Mouse (Mus musculus) limb, embryonic 14.5 days (tissue): ENCODE measurements around the gene C2cd3. TPM values are rescaled to one million over a fixed set of nuclear protein-coding genes. Genes with fewer than 3 reads are reported as not detected.

Source experiments
- ATAC-seq: fragments of 200-750 bp; cut with Nextera tagmentation; 2 replicates; pipeline ENCODE4 v1.8.0; 2017; ENCODE audit warnings: low read depth, moderate number of reproducible peaks, moderate TSS enrichment; ENCODE audit not compliant: low FRiP score
- DNase-seq: peaks from one replicate; pipeline ENCODE4 v3.0.0-alpha.2; 2015; ENCODE audit warnings: low spot score
- H3K27ac ChIP-seq: fragments of 300-500 bp; sonication (generic); replicated peaks from 2 replicates; pipeline ENCODE4 v1.5.1; 2014; ENCODE audit warnings: low read depth, mild to moderate bottlenecking, low read length, moderate library complexity, mixed read lengths
- H3K27me3 ChIP-seq: fragments of 300-500 bp; sonication (generic); 2 replicates; pipeline ENCODE4 v1.6.1; 2014; ENCODE audit warnings: low read length, mixed read lengths; ENCODE audit not compliant: control insufficient read depth, insufficient read depth
- H3K36me3 ChIP-seq: fragments of 300-500 bp; sonication (generic); 2 replicates; pipeline ENCODE4 v1.6.1; 2014; ENCODE audit warnings: mild to moderate bottlenecking, low read length, moderate library complexity, mixed read lengths; ENCODE audit not compliant: control insufficient read depth, insufficient read depth
- H3K4me1 ChIP-seq: fragments of 300-500 bp; sonication (generic); 2 replicates; pipeline ENCODE4 v1.6.1; 2014; ENCODE audit warnings: antibody characterized with exemption, low read length, mixed read lengths; ENCODE audit not compliant: control insufficient read depth, insufficient read depth
- H3K4me2 ChIP-seq: fragments of 300-500 bp; sonication (generic); replicated peaks from 2 replicates; pipeline ENCODE4 v1.6.1; 2014; ENCODE audit warnings: low read depth, mild to moderate bottlenecking, low read length, moderate library complexity; ENCODE audit not compliant: severe bottlenecking
- H3K4me3 ChIP-seq: fragments of 300-500 bp; sonication (generic); replicated peaks from 2 replicates; pipeline ENCODE4 v1.5.1; 2014; ENCODE audit warnings: low read length
- H3K9ac ChIP-seq: fragments of 300-500 bp; sonication (generic); 2 replicates; pipeline ENCODE4 v1.6.1; 2014; ENCODE audit warnings: mild to moderate bottlenecking, low read depth, low read length, moderate library complexity; ENCODE audit not compliant: severe bottlenecking
- H3K9me3 ChIP-seq: fragments of 300-500 bp; sonication (generic); 2 replicates; pipeline ENCODE4 v1.6.1; 2016; ENCODE audit warnings: low read length; ENCODE audit not compliant: control insufficient read depth
- POLR2A ChIP-seq: fragments of 200-500 bp; IDR thresholded peaks from 2 replicates; pipeline ENCODE4 v1.8.0; 2012; ENCODE audit warnings: inconsistent platforms, mild to moderate bottlenecking, moderate library complexity, borderline replicate concordance; ENCODE audit not compliant: insufficient read depth, insufficient read length; ENCODE audit errors: extremely low read depth
- WGBS: fragments of 180-500 bp; shearing (Covaris S2); extraction: QIAGEN DNeasy Blood & Tissue Kit; methylation state at CpG from one replicate; pipeline ENCODE4 v1.1.7; 2014; 5-methylcytosine and 5-hydroxymethylcytosine counted together
- polyA plus RNA-seq, 2 experiments: library from polyadenylated mRNA; depleted of rRNA in 1 of 2; stranded (reverse) in 1 of 2; unstranded in 1 of 2; fragments of >200 nt; fragmentation: Nextera tagmentation in 1 of 2; extraction: Ambion mirVana in 1 of 2; gene quantifications; 2 replicates each; pipeline versions ENCODE4 v1.2.1 to v1.2.3; 2012 to 2014

The C2cd3 gene
- polyA plus RNA-seq, 2 experiments, result 23.5 to 29.3 TPM

GRCm38 (mm10) chr7:100363162-100363561 is 8.9 kb upstream of the C2cd3 start:
- H3K9ac ChIP-seq, result no peak overlapping the region

DNA sequence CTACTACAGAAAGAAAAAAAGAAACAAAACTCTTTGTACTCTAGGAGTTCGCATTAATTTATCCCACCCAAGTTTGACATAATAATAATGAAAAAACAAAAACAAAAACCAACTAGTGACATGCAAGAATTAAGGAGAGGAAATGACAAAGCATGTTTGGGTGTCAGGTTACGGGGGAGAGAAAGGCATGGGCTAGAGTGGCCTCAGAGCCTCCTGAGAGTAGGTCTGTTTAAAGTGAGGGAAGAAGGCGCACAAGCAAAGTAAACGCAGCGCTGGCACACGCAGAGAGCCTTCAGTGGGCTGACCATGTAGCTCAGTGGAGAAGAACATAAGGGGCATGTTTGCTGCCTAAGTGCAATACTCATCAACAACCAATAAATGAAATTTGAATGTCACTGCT is 7.1 kb upstream of the C2cd3 start:
- no peak overlapping the region for H3K4me3 ChIP-seq
- no peak for TF ChIP-seq POLR2A
- H3K36me3 ChIP-seq, result no peaks in the 10 kb centered on the region; the same call in 1 of the 2 replicates
- no peak overlapping the region for H3K27ac ChIP-seq
- no peaks in the 10 kb centered on the region for H3K27me3 ChIP-seq
- no peak for ATAC-seq
- DNase-seq, result no peak
- peaks cover 3% of the 10 kb centered on the region; the same call in 1 of the 2 replicates for H3K4me1 ChIP-seq
- H3K9me3 ChIP-seq, result no peaks in the 10 kb centered on the region
- 40% methylated on average over 6 of the region's 6 CpGs for WGBS
- H3K4me2 ChIP-seq, result no peak overlapping the region
- no peak overlapping the region for H3K9ac ChIP-seq

More at GRCm38 (mm10) chr7:100363162-100363561, 8.9 kb upstream of the C2cd3 start:
- no peaks in the 10 kb centered on the region for H3K27me3 ChIP-seq
- H3K36me3 ChIP-seq, result no peaks in the 10 kb centered on the region; the same call in 1 of the 2 replicates
- DNase-seq (no peak), ATAC-seq (no peak)
- 72% methylated on average over 2 of the region's 2 CpGs for WGBS
- H3K9me3 ChIP-seq, result no peaks in the 10 kb centered on the region
- H3K4me2 ChIP-seq, result no peak overlapping the region
- TF ChIP-seq POLR2A, result no peak
- no peak overlapping the region for H3K4me3 ChIP-seq
- no peaks in the 10 kb centered on the region for H3K4me1 ChIP-seq
- H3K27ac ChIP-seq, result no peak overlapping the region

DNA sequence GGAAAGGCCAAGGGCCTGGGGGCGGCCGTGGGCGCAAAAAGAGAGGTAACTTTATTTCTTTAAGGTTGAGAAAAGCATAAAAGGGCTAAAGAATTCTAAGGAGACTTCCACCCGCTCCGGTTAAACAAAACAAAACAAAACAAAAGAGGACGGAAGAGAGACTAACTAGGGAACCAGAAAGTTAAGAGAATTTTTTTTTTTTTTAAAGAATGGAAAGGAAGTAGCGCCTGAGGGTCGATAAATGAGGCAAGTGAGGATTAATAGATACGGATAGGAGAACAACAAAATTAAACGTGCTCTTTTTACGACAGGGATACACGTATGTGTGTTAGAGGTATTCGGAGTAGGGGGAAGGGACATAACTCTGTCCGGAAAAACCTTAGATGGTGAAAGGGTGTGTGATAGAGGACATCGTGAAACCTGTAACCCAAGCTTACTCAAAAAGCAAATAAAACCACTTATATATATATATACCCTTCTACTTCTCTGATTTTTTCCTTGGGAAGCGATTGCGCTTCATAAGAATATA is 483 bp downstream of the C2cd3 start:
- no peak for TF ChIP-seq POLR2A
- peak overlapping the region; percentile 51 for H3K4me2 ChIP-seq
- H3K9ac ChIP-seq, result peak overlapping the region; percentile 66
- peak overlapping the region; percentile 92 for H3K27ac ChIP-seq
- peaks cover 17% of the 10 kb centered on the region; the same call in 1 of the 2 replicates for H3K4me1 ChIP-seq
- 8% methylated on average over 17 of the region's 17 CpGs for WGBS
- peak; percentile 11 for DNase-seq
- H3K9me3 ChIP-seq, result no peaks in the 10 kb centered on the region
- H3K27me3 ChIP-seq, result no peaks in the 10 kb centered on the region
- peak overlapping the region; percentile 63 for H3K4me3 ChIP-seq
- no peak for ATAC-seq
- H3K36me3 ChIP-seq, result peaks cover 23% of the 10 kb centered on the region

DNA sequence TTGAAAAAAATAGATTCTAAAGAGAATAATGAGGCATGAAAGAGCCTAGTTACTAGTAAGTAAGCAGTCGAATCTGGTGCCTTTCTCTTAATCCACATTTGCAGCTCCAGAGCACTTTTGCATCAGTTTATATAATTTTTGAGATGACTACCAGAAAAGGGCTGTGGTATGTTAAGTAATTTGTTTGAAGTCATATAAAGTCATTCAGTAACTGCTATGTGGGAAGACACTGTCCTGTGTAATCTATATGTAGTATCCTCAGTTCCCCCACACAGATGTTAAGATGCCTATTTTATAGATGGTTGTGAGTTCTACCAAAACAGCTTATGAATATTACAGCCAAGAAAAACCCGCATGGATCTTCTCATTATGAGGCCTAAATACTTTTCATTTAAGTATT is 6.2 kb downstream of the C2cd3 start:
- DNase-seq, result no peak
- Histone ChIP-seq H3K27ac (no peak overlapping the region), H3K36me3 (peaks cover 61% of the 10 kb centered on the region), H3K4me2 (no peak overlapping the region), H3K27me3 (no peaks in the 10 kb centered on the region), H3K4me1 (0 out of 2 replicates have a peak, but pooled peaks cover 1% of the 10 kb centered on the region), H3K9me3 (no peaks in the 10 kb centered on the region), H3K9ac (no peak overlapping the region), H3K4me3 (no peak overlapping the region)
- no peak for ATAC-seq
- no peak for TF ChIP-seq POLR2A
- 87% methylated on average over 2 of the region's 2 CpGs for WGBS

- no peak for TF ChIP-seq POLR2A
- ATAC-seq (no peak), DNase-seq (no peak)
- Histone ChIP-seq H3K27me3 (no peaks in the 10 kb centered on the region), H3K9ac (no peak overlapping the region), H3K4me1 (no peaks in the 10 kb centered on the region), H3K36me3 (peaks cover 45% of the 10 kb centered on the region), H3K9me3 (no peaks in the 10 kb centered on the region), H3K4me3 (no peak overlapping the region), H3K27ac (no peak overlapping the region), H3K4me2 (no peak overlapping the region)
These were observed 9.1 kb downstream of the C2cd3 start for GRCm38 (mm10) chr7:100381161-100381560.

DNA sequence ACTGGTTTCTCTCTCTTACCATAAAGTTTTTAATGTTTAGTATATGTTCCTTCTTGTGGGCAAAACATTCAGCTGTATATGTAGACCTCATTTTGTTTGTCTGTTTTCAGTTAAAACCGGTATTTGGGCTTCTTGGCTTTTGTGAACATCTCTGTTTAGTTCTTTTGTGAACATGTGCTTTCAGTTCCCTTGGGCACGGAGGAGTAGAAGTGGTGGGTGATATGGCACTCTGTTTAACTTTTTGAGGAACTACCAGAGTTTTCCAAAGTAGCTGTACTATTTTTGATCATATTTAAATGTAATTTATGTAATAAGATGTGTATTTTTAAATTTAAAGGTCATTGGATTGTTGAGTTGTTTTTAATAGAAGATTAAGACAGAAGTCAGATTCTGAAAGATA is 11.2 kb downstream of the C2cd3 start:
- Histone ChIP-seq H3K9ac (no peak overlapping the region), H3K4me1 (no peaks in the 10 kb centered on the region), H3K4me3 (no peak overlapping the region), H3K36me3 (peaks cover 40% of the 10 kb centered on the region), H3K9me3 (no peaks in the 10 kb centered on the region), H3K27me3 (no peaks in the 10 kb centered on the region), H3K4me2 (no peak overlapping the region), H3K27ac (no peak overlapping the region)
- ATAC-seq (no peak), DNase-seq (no peak)
- 85% methylated on average over 2 of the region's 2 CpGs for WGBS
- TF ChIP-seq POLR2A, result no peak
